Mouse (Mus musculus) cerebellum, adult (tissue): ENCODE results near the gene Shisal2a.

ENCODE experiments used
- ATAC-seq: cut with Nextera tagmentation; 2 replicates; pipeline ENCODE4 v1.9.2; 2017; ENCODE audit warnings: mild to moderate bottlenecking, moderate library complexity, mixed read lengths; ENCODE audit not compliant: insufficient number of reproducible peaks, low FRiP score, low TSS enrichment

Shisal2a gene

DNA sequence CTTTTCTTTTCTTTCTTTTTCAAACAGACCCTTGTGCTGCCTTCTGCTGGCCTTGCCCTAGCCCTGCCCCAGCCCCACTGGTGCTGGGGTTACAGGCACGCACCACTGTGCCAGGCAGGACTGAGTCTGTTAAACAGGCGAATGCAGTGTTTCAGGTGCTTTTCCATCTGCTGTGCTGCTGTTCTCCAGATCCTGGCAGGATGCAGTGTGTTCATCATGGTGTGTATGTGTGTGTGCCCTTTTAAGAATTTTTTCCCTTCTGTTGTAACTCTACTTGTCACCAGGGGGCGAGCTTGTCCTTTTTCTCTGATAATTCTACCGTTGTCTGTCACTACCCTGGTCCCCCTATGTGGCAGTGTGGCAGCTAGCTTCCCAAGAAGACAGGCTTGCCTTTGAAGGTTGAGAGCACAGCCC is 43.9 kb downstream of the Shisal2a start:
- ATAC-seq, result peak; percentile 76

- 0 out of 2 replicates have a peak, but pooled peaks have one; percentile 42 for ATAC-seq
These were observed 44.3 kb downstream of the Shisal2a start for GRCm38 (mm10) chr4:108338811-108339210.

- no peak; the same call in 1 of the 2 replicates for ATAC-seq
These were observed 44.8 kb downstream of the Shisal2a start for GRCm38 (mm10) chr4:108338321-108338733.

DNA sequence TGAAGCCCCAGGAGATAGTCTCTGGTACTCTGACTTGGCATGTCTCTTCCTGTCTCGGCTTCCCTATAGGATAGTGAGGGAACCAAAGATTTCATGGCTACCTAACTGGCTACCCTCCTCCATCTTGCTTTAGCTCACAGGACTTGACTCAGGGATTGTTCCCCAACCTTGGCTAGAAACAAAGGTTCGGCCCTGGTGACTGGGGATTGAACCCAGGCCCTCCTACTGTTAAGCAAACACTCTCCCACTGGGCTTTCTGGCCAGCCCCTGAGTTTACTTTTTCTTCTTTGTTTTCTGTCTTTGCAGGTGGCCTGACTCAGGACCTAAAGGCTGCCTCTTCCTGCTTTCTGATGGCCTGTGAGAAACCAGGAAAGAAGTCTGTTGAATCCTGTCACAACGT is 45.3 kb downstream of the Shisal2a start:
- ATAC-seq, result no peak

GRCm38 (mm10) chr4:108336765-108337164 is 46.4 kb downstream of the Shisal2a start:
- no peak for ATAC-seq

DNA sequence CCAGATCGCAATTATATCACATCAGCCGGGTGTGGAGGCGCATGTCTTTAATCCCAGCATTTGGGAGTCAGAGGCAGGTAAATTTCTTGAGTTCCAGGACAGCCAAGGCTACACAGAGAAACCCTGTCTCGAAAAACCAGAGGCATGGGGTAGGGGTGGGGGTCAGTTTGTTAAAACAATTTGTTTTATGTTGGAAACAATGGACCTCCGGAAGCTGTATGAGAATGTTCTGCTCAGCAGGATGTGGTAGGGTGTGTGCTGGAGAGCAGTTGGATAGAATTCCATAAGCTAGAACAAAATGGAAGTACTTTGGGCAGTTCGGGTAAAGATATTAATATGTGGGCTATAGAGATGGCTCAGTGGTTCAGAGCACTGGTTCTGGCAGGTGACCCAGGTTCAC is 47.7 kb downstream of the Shisal2a start:
- no peak for ATAC-seq

- ATAC-seq, result no peak
These were observed 51.1 kb downstream of the Shisal2a start for GRCm38 (mm10) chr4:108332041-108332440.

DNA sequence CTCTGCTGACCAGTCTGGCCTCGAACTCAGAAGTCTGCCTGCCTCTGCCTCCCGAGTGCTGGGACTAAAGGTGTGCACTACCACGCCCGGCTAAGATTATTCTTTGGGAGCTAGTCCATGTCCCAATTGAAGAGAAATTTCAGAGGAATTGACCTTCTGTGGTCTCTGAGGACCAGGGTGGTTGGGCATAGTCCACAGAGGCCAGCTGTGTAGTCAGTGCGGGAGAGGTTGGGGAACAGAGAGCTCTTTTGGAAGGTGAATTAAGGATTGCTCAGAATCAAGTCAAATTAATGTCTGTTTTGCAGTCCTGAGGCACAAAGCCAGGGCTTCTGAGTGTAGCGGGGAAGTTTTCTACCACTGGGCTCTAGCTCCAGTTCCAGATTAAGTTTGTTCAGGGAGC is 53.3 kb downstream of the Shisal2a start:
- no peak for ATAC-seq

DNA sequence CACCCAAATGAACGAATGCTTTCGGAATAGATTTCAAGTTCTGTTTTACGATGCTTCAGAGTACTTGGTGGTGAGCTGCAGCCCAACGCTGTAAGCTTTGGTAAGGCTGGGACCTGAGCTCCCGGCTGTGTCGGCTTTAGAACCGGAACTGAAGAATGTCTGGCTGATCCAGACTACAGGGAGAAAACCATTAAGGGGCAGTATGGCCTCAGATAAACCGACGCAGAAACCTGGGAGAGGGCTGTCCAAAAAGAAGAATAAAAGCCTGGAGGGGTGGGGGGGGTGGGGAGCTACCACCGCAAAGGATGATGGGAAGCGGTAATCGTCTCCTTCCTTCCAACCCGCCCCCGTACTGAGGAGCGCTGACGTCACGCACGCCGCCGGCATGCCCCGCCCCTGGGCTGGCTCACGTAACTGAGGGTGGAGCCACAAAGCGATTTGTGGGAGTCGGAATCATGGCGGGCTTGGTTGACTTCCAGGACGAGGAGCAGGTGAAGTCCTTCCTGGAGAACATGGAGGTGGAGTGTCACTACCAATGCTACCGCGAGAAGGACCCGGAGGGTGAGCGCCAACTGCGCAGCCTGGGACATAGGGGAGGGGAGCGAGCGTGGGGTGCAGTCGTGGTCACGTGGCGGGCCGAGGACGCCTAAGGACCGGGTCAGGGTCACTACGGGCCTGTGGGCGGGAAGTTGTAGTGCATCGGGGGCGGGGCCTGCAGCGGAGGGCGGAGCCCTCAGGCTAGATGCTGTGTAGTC is 55.2 kb downstream of the Shisal2a start, which contains the start of gene Coa7:
Gene Coa7 (plus strand): TSS at position 411 of the 755 bp plus-strand sequence.
- ATAC-seq, result peak; percentile 86

- peak; percentile 75 for ATAC-seq
These were observed 56.0 kb downstream of the Shisal2a start for GRCm38 (mm10) chr4:108327071-108327579.

DNA sequence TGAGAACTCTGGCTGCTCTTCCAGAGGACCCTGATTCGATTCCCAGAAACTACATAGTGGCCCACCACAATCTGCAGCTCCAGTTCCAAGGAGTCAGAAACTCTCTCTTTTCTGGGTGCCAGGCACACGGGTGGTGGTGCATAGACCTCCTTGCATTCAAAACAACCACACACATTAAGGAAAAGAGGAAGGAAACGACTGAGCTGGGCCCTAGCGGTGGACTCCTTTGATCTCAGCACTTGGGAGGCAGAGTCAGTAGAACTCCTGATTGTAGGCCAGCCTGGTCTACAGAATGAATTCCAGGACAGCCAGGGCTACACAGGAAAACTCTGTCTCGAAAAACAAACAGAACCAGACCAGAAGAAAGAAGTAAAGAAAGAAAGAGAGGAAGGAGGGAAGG is 59.6 kb downstream of the Shisal2a start:
- ATAC-seq, result no peak

GRCm38 (mm10) chr4:108320627-108321380 is 62.3 kb downstream of the Shisal2a start:
- ATAC-seq, result no peak

- no peak for ATAC-seq
These were observed 63.4 kb downstream of the Shisal2a start for GRCm38 (mm10) chr4:108319747-108320146.

DNA sequence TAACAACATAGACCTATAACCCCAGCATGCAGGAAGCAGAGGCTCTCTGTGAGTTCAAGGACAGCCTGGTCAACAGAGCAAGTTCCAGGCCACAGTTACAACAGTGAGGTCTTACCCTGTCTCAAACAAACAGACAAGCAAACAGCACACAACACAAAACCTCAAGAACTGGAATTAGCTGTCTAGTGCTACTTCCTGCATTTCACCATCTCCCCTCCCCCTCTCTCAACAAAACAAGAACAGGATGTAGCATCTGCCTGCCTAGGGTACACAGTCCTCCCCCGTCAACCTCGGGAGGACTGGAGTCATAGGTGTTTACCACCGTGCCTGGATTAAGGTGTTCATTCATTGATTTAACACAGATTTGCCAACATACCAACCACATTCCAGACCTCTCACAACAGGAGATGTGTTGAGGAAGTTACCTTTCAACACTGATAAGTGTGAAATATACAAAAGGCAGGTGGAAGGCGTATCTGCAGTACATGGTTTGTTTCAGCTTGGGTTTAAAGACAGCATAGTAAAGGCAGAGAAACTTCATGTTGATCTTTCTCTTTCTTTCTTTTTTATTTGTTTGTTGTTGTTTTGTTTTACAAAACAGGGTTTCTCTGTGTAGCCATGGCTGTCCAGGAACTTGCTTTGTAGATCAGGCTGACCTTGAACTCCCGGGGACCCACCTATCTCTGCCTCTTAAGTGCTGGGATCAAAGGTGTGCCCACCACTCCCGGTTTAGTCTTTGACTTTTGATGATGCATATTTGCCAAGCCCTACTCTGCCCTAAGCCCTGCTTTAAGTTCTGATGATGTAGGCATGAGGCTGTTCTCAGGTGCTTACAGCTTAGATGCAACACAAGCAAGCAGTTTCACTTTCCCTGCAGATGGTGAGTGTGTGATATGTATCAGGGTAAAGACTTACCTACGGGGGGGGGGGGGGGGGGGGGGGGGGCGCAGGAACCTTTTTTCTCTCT is 64.2 kb downstream of the Shisal2a start:
- no peak for ATAC-seq
